Mouse (Mus musculus) ovary, postnatal 14 days (tissue): ENCODE results near the gene Vps25.

Source experiments
- DNase-seq: peaks from one replicate; pipeline ENCODE4 v3.0.0; 2022; ENCODE audit warnings: low spot score

Gene Vps25

DNA sequence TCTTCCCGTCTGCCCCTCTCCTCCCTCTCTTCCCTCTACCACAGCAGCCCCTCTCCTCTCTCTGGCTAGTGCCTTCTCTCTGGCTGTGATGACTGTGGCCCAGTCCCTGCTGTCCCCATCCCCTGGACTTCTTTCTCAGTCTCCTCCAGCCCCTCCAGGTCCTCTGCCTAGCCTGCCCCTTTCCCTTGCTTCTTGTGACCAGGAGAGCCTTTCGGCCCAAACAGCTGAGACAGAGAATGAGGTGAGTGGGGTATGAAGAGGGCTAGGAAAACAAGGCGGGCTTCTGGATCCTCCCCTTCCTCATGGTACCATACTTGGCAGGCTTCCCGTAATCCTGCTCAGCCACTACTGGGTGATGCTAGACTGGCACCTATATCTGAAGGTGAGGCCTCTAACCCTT is 21.8 kb downstream of the Vps25 start:
- no peak for DNase-seq

DNA sequence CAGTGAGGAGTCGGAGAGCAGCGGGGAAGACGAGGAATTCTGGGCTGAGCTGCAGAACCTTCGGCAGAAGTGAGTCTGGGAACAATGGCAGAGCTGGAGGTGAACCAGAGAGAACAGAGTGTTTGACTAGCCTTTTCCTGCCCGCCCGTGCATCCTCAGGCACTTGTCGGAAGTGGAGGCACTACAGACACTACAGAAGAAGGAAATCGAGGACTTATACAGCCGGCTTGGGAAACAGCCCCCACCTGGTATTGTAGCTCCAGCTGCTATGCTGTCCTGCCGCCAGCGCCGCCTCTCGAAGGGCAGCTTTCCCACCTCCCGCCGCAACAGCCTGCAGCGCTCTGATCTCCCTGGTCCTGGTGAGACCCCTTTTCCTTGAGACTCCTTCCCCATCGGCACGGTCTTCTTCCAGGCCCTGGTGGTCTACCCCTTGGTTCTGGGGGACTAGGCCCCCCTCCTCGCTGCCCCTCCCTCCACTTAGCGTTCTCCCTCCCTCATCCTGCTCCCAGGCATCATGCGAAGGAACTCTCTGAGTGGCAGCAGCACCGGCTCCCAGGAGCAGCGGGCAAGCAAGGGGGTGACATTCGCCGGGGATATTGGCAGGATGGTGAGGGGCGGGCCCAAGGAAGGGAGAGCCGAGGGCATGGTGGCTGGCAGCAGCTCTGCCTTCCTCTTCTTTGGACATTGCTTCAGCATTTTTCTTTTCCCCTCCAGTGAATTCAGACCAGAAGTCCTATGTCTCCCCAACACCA is 23.0 kb downstream of the Vps25 start:
- no peak for DNase-seq

DNA sequence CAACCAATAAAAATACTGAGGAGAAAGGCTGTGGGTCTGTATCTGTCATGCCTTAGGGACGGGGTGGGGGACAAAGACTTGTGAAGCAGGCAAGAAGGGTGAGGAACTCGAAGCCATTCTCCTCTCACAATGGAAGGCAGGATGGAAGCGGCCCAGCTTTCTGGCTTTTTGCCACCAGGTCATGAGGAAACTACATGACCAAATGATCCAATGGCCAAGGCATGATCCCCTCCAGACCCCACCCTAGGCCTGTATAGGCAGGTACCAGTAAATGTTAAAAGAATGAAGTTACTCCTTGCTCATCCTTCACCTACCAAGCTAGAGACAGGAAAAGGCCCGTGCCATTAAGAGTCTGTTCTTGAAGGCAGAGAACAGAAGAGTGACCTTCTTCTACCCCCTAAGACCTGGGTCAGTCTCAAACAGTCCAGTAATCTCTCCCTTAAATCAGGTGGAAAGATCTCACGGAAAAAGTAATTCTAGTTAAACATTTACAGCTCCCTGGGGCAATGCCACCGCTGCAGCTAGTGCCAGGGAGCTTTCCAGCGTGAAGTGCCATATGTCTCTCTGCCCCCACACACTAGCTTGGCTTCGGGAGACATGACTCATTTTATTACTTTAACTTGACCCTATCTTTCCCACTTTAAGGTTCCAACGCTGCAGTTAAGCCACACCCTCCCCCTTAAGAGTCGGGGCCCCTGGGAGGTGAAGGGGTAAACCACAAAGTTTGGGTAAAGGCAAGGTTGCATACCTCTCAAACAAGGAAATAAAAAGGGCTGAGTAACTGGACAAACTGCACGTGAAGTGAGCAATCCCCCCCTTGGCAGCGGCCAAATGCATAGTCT is 24.1 kb downstream of the Vps25 start:
- no peak for DNase-seq

DNA sequence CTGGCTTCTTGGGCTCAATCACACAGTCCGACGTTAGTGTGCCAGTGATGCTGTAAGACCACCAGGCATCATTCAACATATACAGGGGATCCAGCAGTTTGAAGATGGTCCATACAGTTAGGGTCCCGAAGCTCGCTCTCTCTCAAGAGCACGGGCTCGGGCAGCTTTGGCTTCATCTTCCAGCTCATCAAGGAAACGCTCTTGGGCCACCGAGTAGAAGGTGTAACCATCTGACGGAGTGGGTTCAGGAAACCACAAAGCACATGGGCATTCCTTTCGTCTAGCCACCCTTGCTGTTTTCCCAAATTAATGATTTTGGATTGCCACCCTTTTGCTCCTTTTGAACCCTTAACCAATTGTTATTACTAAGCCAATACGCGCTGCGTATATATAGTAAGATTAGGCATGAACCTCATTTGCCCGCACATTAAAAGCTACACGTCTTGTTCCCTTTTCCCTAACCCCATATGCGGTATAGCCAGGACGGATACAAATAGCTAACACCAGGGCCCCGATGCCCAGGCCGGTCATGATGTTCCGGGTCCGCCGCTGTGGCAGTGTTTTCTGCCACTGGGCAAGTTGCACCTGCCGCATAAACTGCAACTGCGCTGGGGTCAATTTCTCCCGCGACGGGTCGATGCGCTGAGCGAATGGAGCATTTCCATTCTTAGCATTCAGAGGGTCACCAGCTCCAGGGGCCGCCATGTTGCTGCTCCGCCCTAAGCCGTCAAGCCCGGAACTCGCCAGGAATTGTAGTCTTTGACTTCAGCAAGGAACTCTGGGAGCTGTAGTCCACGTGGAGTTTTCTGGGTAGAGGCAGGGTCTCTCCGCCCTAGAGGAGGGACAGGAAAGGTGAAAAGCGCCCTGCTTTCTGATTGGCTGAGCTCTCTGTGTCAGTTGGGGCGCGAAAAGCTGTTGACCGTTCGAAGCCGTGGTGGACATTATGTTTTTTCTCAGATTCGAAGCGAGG is 25.0 kb downstream of the Vps25 start, which contains the start of the genes Cntd1 and Coa3:
Gene Cntd1, plus strand, starts transcription at position 790 of the 970 bp plus-strand sequence.
Gene Coa3, minus strand, starts transcription at position 892 of the 970 bp plus-strand sequence.
- peak; percentile 63 for DNase-seq

DNA sequence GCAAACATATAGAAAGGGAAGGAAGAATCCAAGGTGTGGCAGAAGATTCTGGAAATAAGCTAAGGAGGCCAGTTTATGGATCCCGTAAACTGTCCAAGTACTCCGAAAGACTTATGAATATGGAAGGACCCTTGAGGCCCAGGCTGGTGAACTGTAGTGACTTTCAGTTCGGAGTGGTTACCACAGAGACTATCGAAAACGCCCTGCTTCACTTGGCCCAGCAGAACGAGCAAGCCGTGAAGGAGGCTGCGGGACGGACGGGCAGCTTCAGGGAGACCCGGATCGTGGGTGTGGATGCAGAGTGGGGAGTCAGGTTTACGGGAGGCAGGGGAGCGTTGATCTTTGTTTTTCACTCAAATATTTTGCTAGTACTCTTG is 25.7 kb downstream of the Vps25 start:
- DNase-seq, result no peak

DNA sequence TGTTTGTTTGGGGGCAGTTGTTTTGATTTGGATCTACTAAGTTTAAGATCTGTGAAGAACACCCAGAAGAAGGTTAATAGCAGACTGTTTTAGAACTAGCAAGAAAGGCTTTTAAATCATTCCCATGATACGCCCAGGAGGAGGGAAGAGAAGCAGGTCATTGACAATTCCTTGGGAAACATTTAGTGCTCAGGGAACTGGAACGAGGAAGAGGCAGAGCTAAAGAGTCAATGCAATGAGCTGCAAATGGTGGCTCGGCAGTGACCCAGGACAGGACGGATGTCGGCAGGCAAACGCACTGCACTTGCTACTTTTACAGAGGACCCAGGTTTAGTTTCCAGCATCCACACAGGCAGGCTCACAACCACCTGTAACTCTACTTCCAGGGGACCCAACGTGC is 27.3 kb downstream of the Vps25 start:
- DNase-seq, result no peak

DNA sequence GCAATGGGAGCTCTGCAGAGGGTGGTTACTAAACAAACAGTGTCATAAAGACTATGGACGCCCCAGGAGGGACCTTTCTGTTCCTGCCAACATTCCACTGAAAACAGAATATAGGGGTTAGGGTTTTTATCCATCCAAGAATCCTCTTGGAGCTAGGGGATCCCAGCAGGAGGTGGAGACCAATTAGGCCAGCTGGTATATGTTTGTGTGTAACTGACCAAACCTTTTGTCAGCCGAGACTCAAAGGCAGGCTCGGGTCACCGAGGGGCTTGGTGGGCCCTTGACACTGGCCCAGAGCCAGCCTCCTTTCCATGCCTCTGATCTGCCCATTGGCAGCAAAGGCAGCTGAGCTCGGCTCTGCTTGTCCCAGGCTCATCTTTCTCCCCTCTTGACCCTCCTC is 29.4 kb downstream of the Vps25 start:
- no peak for DNase-seq

DNA sequence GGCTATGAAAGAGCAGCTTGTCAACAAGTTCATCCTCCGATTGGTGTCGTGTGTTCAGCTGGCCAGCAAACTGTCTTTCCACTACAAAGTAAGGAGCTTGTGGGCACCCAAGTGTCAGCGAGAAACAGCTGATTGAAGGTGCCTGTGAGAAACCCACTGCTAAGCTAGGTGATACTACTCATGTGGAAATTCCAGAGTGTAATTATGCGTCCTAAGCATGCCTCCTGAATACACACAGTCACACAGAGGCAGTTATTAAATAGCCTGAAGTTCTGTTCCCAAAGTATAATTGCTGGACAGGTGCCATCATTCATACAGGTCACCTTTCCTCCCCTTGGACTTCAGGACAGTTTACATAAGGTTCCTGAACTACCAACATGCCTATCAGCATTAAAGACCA is 30.3 kb downstream of the Vps25 start:
- DNase-seq, result no peak

DNA sequence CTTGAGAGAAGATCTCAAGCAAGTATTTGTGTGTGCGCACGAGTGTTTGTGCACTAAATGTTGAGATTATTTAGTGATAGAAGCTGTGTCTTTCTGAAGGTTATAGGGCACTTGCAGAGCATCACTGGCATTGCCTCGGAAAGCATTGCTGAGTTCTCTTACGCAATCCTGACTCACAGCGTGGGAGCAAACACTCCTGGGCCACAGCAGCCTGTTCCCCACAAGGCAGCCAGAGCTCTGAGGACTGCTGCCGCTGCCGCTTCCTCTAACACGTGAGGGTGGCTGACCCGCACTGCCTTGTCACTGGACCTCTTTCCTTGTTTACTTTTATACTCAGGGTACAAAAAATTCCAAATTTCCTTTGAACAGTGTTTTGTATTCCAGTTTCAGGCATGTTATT is 33.8 kb downstream of the Vps25 start:
- DNase-seq, result no peak

DNA sequence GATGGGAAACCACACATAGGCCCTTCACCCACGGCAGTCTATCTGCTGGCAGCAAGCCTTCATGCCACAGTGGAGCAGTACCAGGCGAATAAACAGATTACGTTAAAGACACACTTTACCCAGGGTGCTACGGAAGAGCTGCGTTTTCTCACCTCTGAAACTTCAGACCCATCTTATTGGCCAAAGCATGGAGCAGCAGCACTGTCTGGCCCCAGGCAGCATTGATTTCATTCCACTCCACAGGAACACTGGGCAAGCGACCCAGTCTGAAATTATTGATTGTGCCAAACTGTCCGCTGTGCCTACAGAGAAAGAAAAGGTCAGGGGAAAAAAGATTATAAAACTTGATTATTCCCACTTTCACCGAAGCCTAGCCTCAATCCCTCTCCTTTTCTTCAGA is 37.7 kb downstream of the Vps25 start:
- DNase-seq, result no peak

DNA sequence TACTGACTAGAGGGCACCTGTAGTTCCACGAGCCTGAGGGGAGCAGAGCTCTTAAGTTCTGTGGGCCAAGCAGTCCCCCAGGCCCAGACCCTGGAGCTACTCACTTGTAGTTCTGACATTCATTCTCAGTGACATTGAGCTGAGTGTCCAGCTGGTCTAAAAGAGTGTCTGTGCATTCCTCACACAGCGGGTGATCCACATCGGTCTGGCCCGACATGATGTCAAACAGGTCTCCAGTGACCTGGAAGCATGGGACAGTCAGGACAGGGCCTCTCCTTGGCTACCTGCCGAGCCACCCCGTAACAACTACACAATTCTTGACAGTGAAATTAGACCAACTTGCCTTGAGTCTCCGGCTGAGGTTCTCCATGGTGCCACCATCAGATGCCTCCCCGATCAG is 41.7 kb downstream of the Vps25 start:
- no peak for DNase-seq

DNA sequence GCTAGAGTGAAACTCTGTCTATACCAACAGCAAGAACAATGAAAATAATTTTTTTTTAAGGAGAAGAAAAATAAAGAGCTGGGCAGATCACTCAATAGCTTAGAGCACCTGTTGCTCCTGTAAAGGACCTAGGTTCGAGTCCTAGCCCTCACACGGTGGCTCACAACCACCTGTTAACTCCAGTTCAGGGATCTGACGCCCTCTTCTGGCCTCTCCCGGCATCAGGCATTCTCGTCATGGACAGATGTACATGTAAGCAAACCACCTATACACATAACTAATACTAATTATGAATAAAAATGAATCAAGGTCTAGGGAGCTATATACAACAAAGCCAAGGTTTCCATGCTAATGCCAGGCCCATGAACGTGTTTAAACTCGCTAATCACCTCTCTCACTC is 47.4 kb downstream of the Vps25 start:
- no peak for DNase-seq

DNA sequence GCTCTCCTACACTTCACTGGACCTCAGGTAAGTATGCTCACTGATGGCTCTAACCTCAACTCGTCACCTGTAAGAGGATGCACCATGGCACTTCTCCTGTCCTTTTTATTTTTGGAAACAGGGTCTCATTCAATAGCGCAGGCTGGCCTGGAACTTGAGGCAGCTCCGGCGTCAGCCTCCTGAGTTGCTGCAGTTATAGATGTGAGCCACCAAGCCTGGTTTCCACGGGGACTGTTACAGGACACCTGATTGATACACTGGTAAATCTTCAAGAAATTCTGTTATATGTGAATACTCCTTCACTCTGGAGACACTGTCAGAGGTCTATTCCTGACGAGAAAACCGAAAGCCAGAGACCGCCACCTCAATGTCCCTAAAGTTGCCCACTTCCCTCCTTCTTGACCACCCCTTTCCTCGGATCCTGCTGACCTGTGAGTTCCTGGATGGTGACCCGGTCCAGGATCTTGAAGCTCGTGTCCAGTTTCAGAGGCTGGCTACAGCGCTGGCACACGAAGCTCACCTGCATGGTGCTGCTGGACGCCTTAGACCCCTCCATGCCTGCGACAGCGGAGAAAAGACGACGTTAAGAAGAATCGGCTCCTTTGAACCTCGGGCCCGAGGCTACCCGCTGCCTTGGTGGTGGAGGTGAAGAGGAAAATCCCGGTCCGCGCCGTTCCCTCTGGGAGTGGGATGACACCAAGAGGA is 47.9 kb downstream of the Vps25 start:
- DNase-seq, result no peak

DNA sequence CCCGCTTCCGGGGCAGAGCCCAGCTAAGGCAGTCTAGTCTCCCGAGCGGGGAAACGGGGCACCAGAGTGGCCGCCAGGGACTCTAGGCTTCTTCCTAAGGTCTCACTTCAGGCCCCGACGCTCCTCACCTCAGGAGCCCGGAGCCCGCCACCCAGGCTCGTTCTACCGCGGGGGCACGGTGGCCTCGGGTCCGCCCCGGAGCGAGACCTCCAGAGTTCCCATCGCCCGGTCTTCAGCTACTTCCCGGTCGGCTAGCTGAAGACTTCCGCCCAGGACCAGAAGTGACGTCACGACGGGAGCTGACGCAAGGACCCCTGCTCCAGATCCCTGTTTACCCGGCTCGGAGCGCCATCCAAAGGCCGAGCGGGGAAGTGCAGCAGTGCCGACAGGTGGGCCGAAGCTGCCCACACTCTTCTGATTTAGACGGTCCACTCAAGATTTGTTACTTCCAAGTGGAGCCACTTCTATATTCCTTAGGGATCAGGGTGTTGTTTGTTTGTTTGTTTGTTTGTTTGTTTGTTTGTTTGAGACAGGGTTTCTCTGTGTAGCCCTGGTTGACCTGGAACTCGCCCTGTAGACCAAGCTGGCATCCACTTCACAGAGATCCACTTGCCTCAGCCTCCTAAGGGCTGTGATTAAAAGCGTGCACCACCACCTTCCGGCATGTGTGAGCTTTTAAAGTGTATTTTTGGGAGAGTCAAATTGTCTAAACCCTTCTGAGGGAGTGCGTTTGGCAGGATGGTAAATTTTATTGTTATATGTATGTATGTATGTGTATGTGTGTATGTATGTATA is 48.7 kb downstream of the Vps25 start, which contains the start of gene Becn1:
Gene Becn1, minus strand, starts transcription at position 283 of the 795 bp plus-strand sequence.
- DNase-seq, result peak; percentile 99

DNA sequence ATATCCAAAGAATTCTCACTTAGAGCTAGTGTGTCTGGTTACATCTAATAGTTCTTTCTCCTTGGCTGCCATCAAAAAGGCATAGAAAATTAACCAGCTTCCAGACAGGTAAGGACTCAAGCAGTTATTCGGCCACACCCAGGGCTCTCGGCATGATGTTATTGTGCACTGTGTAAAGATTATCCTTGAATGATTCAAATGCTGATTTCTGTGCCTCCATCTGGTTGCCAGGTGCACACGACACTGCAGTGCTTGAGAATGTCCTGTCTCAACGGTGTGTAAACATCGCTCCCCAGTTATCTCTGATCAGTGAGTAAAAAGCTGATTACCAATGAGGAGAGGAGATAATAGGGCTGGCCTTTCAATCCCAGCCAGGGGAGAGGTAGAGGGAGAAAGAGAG is 54.2 kb downstream of the Vps25 start:
- no peak for DNase-seq
